Mouse (Mus musculus) liver, adult 2 months (tissue): ENCODE results near the gene Etnk2.

Experiments
- CTCF ChIP-seq: fragments of 200-500 bp; IDR thresholded peaks from 2 replicates; pipeline ENCODE4 v1.5.1; 2011; ENCODE audit warnings: low read depth, low read length, control low read depth
- POLR2A ChIP-seq: fragments of 200-500 bp; IDR thresholded peaks from 2 replicates; pipeline ENCODE4 v1.6.1; 2011; ENCODE audit warnings: low read length, control low read depth; ENCODE audit not compliant: insufficient read depth; ENCODE audit errors: extremely low read depth

- no peak for TF ChIP-seq CTCF
- no peak for TF ChIP-seq POLR2A
Measured at GRCm38 (mm10) chr1:133355912-133356311, 7.5 kb upstream of the Etnk2 start.
